In the genomic region with DNA sequence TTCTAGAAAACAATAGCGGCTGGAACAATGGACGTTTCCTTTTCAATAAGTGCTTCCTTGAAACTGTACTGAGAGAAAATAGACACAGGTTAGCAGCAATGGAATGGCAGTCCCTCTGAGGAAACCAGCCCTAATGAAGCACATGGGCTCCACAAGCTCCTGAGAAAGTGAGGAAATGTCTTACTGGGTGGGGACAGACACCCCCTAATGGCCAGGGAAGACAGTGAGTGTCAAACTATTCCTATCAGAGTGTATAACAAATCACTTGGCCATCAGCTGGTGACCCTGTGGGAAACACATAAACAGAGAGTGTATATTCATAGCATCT, we compare ENCODE assay signal across 8 mouse cellular contexts.
DNase-seq lines count a peak whose midpoint lies in the region; ATAC-seq and TF ChIP-seq lines count a peak whose summit lies in the region.

No protein-coding gene starts in this region.

- H3K9ac ChIP-seq in liver, embryonic 14.5 days (replicated peaks) = no peak overlapping the region
- H3K9ac ChIP-seq in heart, embryonic 11.5 days (ENCODE audit: low read depth, low read length) = no peak overlapping the region
- 0 out of 2 replicates have a peak overlapping the region, but pooled peaks have one; percentile 3 for H3K9ac ChIP-seq in kidney, embryonic 16.5 days (replicated peaks; ENCODE audit: low read length)
- no peak overlapping the region for H3K9ac ChIP-seq in neural tube, embryonic 14.5 days (replicated peaks; ENCODE audit: low read depth, low read length)

- ATAC-seq in liver, embryonic 14.5 days (ENCODE audit: insufficient read depth) = no peak
- no peak for ATAC-seq in heart, embryonic 11.5 days (replicated peaks; ENCODE audit: insufficient number of reproducible peaks, low FRiP score, low TSS enrichment)
- ATAC-seq in kidney, embryonic 16.5 days (ENCODE audit: low FRiP score, low TSS enrichment) = peak; percentile 63; the same call in 1 of the 2 replicates
- peak; percentile 54; the same call in 1 of the 2 replicates for ATAC-seq in neural tube, embryonic 14.5 days (ENCODE audit: low read depth)
- ATAC-seq in inflammation-experienced regulatory T-cells, adult 6 months = no peak

- no peak for DNase-seq in liver, embryonic 14.5 days (ENCODE audit: low read depth in 3 of 3, low spot score in 3 of 3)
- DNase-seq in liver = no peak
- DNase-seq in thymus, postnatal 14 days = no peak
- DNase-seq in T-cell, adult 2 months (ENCODE audit: low spot score) = no peak

- H3K4me3 ChIP-seq in liver, embryonic 14.5 days (ENCODE audit: insufficient read depth in 1 of 2, low read depth in 2 of 2, low read length in 2 of 2) = no peak overlapping the region
- no peak overlapping the region for H3K4me3 ChIP-seq in heart, embryonic 11.5 days (ENCODE audit: low read depth, low read length)
- H3K4me3 ChIP-seq in kidney, embryonic 16.5 days (ENCODE audit: low read length) = no peak overlapping the region
- no peak overlapping the region for H3K4me3 ChIP-seq in neural tube, embryonic 14.5 days (ENCODE audit: low read depth, low read length)

- WGBS in liver, embryonic 14.5 days (ENCODE audit: insufficient replicate concordance) = 17% methylated on average over 2 of the region's 2 CpGs
- WGBS in heart, embryonic 11.5 days (ENCODE audit: insufficient replicate concordance) = 39% methylated on average over 2 of the region's 2 CpGs
- WGBS in kidney, embryonic 16.5 days = 31% methylated on average over 2 of the region's 2 CpGs
- 15% methylated on average over 2 of the region's 2 CpGs for WGBS in neural tube, embryonic 14.5 days

- H3K9me3 ChIP-seq in liver, embryonic 14.5 days (ENCODE audit: control insufficient read depth, low read length) = no peaks in the 10 kb centered on the region
- H3K9me3 ChIP-seq in heart, embryonic 11.5 days (replicated peaks; ENCODE audit: control insufficient read depth, low read length) = no peaks in the 10 kb centered on the region
- no peaks in the 10 kb centered on the region for H3K9me3 ChIP-seq in kidney, embryonic 16.5 days (ENCODE audit: low read length)
- no peaks in the 10 kb centered on the region for H3K9me3 ChIP-seq in neural tube, embryonic 14.5 days (ENCODE audit: control insufficient read depth, low read length)

- no peak overlapping the region for H3K27ac ChIP-seq in liver, embryonic 14.5 days
- H3K27ac ChIP-seq in heart, embryonic 11.5 days (ENCODE audit: low read depth, low read length) = peak overlapping the region; percentile 64
- H3K27ac ChIP-seq in kidney, embryonic 16.5 days (ENCODE audit: low read length) = peak overlapping the region; percentile 63; the same call in 1 of the 2 replicates
- no peak overlapping the region for H3K27ac ChIP-seq in neural tube, embryonic 14.5 days (ENCODE audit: low read depth, low read length)

- TF ChIP-seq CTCF in liver, embryonic 14.5 days (IDR thresholded peaks at IDR 0.05; ENCODE audit: low read depth) = 0 out of 2 replicates have a peak, but pooled peaks have one; percentile 6

- H3K4me1 ChIP-seq in liver, embryonic 14.5 days (replicated peaks; ENCODE audit: control insufficient read depth in 2 of 2, insufficient read depth in 2 of 2, low read length in 1 of 2) = no peaks in the 10 kb centered on the region
- H3K4me1 ChIP-seq in heart, embryonic 11.5 days (ENCODE audit: control insufficient read depth, insufficient read depth, low read length) = peaks cover 4% of the 10 kb centered on the region
- peaks cover 7% of the 10 kb centered on the region; the same call in 1 of the 2 replicates for H3K4me1 ChIP-seq in kidney, embryonic 16.5 days (ENCODE audit: insufficient read depth, low read length)
- H3K4me1 ChIP-seq in neural tube, embryonic 14.5 days (ENCODE audit: control insufficient read depth, insufficient read depth, low read length) = no peaks in the 10 kb centered on the region

- TF ChIP-seq EP300 in liver, embryonic 14.5 days (IDR thresholded peaks at IDR 0.05; ENCODE audit: low read depth) = no peak

- no peaks in the 10 kb centered on the region for H3K27me3 ChIP-seq in liver, embryonic 14.5 days (ENCODE audit: control insufficient read depth, insufficient read depth, low read length)
- no peaks in the 10 kb centered on the region for H3K27me3 ChIP-seq in heart, embryonic 11.5 days (ENCODE audit: control insufficient read depth, insufficient read depth, low read length)
- H3K27me3 ChIP-seq in kidney, embryonic 16.5 days (ENCODE audit: insufficient read depth, low read length) = no peaks in the 10 kb centered on the region
- no peaks in the 10 kb centered on the region for H3K27me3 ChIP-seq in neural tube, embryonic 14.5 days (ENCODE audit: control insufficient read depth, insufficient read depth, low read length)

- no peaks in the 10 kb centered on the region for H3K36me3 ChIP-seq in liver, embryonic 14.5 days (replicated peaks; ENCODE audit: control insufficient read depth, insufficient read depth, low read depth)
- H3K36me3 ChIP-seq in heart, embryonic 11.5 days (ENCODE audit: control insufficient read depth, insufficient read depth, low read length) = no peaks in the 10 kb centered on the region
- H3K36me3 ChIP-seq in kidney, embryonic 16.5 days (ENCODE audit: insufficient read depth, low read length) = no peaks in the 10 kb centered on the region
- H3K36me3 ChIP-seq in neural tube, embryonic 14.5 days (ENCODE audit: control insufficient read depth, insufficient read depth, low read length) = no peaks in the 10 kb centered on the region

- no peak overlapping the region for H3K4me2 ChIP-seq in liver, embryonic 14.5 days (ENCODE audit: low read depth)
- no peak overlapping the region for H3K4me2 ChIP-seq in heart, embryonic 11.5 days
- H3K4me2 ChIP-seq in kidney, embryonic 16.5 days (replicated peaks; ENCODE audit: low read depth, low read length) = no peak overlapping the region
- H3K4me2 ChIP-seq in neural tube, embryonic 14.5 days (ENCODE audit: low read depth, low read length) = no peak overlapping the region

Comparison
In these comparisons a context has a peak if more than half of its experiments do, and no peak if none do; other contexts are left out.
1. ATAC-seq: peak in kidney, embryonic 16.5 days (single experiment) and neural tube, embryonic 14.5 days (single experiment); none in liver, embryonic 14.5 days (single experiment), heart, embryonic 11.5 days (single experiment) and inflammation-experienced regulatory T-cells, adult 6 months (single experiment).
2. H3K27ac ChIP-seq: peak in heart, embryonic 11.5 days (single experiment) and kidney, embryonic 16.5 days (single experiment); none in liver, embryonic 14.5 days (single experiment) and neural tube, embryonic 14.5 days (single experiment).